Mouse (Mus musculus): ENCODE measurements at regions not wholly inside any gene's neighbourhood (a gene's known extent, or its start where the extent isn't known, plus 50 kb on each side); places are given as distances from the start of the nearest gene placed in this dataset.

GRCm38 (mm10) chr2:61361394-61361793 is 217.0 kb upstream of the Tank start:
- DNase-seq (ENCODE audit: extremely low spot score, low spot score), result no peak

DNA sequence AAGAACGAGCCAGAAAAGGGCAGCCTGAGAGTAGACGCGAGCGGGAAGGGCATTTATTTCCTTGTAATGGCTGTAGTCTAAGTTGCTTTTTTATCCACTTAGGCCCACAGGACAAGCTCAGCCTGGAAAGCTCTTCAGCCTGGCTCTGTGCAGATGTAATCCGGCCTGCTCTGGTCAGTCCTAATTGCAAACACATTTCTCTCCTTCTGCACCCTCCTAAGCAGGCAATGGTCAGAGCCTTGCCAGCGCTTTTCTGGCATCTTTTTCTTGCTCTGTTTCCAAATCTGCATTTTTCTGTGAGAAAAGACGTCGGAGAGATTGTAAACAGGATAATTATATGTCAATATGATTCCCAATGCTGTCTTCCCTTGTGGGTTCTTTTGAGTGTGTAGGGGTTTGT is 224.3 kb upstream of the Tank start:
- DNase-seq (ENCODE audit: extremely low spot score, low spot score), result no peak

- DNase-seq (ENCODE audit: extremely low spot score, low spot score), result no peak
Observed at GRCm38 (mm10) chr2:61347451-61347850, 230.9 kb upstream of the Tank start.

DNA sequence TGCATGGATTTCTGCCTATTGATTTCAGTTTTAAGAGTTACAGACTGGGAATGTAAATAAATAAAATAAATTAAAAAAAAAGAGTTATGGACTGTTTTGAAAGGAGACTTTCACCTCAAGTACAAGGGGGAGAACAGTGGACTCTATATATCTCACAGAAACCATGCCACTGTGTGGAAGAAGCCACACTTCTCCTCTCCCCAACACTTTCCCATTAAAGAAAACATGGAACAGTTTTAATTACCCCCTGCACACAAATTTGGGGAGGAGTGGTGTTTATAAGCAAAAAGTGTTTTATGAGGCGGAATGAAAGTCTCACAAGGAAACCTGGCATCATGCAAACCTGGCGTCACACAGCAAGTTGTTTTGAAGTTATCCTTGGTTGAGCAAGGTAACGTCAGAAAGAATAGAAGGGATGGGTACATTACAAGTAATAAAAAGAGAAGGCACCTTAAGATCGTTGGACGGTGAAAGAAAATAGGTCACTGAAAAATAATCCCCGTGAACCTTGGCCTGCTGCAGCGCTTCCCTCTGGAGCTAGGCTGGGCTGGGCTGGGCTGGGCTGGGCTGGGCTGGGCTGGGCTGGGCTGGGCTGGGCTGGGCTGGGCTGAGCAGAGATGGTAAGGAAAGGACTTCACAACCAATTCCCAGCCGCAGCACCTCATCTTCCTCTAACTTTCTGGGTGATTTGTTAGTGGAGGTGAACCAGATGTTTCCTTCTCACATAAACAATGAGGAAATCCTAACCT is 232.2 kb upstream of the Tank start:
- DNase-seq (ENCODE audit: extremely low spot score, low spot score), result no peak

DNA sequence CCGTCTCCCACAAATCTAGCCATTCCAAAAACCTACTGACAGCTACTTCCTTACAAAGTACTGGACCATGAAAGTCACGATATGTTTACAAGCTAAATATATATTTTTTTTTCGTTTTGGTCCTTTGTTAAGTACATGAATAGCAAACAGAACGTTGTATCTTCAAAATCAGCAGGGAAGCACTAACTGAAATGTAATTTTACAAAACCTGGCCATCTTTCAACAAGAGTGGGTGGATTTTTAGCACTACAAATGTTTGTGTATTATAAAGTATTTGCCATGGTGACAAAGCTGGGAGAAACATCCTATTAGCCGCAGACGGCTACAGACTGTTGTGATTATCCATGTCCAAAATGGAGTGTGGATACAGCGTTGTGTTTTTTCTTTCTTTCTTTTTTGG is 233.1 kb upstream of the Tank start:
- no peak for DNase-seq (ENCODE audit: extremely low spot score, low spot score)

GRCm38 (mm10) chr2:61344556-61345131 is 233.7 kb upstream of the Tank start:
- DNase-seq (ENCODE audit: extremely low spot score, low spot score), result no peak

GRCm38 (mm10) chr2:61341254-61341653 is 237.1 kb upstream of the Tank start:
- no peak for DNase-seq (ENCODE audit: extremely low spot score, low spot score)

DNA sequence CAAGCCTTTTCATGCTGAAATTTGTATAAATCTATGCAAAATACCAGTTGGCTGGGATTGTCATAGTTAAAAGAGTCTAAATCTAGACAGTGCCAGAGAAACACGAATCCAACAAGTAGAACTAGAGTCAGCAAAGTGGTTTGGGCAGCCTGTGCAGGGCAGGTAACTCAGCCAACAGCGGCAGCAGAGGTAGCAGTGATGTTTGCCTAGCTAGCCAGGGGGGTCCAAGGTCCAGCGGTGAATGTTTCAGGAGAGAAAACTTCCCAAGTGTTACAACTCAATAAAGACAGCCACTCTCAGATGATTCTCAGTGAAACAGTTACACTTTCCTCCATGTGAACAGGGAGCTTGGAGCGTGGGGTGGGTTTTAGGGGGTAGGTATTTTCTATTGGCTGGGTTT is 259.2 kb upstream of the Tank start:
- no peak for DNase-seq (ENCODE audit: extremely low spot score, low spot score)

- no peak for DNase-seq (ENCODE audit: extremely low spot score, low spot score)
Observed at GRCm38 (mm10) chr2:61310405-61310804, 268.0 kb upstream of the Tank start.

DNA sequence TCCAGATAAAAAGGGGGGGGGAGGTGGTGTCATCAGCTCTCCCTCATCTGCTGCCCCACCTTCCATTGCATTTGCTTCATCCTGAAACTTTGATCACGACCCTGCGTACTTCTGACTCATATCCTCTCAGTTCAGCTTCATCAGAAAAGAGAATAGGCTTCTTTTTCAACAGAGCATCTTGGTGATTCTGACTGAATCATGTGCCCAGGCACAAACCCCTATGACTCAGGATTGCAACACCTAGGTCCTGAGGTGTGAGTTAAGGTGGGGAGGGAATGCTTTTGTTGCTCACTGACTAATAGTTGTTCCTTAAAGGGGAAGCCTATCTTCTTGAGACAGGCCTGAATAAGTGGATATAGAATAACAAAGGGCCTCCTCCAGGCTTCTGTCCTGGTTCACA is 269.2 kb upstream of the Tank start:
- no peak for DNase-seq (ENCODE audit: extremely low spot score, low spot score)

DNA sequence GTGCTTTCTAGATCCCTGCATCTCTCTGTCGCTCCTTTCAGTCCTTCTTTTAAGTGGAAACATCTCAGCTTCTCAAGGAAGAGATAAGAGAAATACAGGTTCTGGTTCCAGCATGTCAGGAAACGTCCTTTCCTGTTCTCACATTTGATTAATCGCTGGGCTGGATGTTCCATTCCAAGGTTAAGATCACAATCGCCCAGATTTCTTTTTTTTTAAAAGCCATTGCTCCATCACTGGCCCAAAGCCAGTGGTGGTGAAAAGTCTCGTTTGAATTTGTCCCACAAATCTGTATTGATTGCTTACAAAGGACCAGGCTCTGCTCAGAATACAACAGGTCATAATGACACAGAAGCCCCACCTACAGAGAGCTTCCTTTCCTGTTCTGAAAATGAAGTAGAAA is 281.2 kb upstream of the Tank start:
- no peak for DNase-seq (ENCODE audit: extremely low spot score, low spot score)

DNA sequence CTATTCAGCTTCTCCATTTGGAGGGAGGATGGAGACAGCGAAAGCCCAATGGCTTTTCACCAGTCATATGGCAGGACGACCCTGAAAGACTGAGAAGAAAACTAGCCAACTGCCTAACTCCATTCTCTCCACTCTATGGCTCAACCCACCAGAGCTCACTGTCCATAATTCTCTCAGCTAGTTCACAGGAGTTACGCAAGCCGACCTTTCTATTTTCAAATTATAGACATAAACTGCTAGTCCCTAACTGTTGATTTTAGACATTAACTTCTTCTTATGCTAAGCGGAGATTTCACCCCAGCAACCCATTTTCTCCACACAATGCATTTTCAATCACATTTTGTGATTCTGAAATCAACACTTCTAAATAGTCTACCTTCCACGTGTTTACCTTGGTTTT is 281.8 kb upstream of the Tank start:
- DNase-seq (ENCODE audit: extremely low spot score, low spot score), result no peak

- no peak for DNase-seq (ENCODE audit: extremely low spot score, low spot score)
Observed at GRCm38 (mm10) chr2:61295261-61295964, 283.0 kb upstream of the Tank start.

GRCm38 (mm10) chr2:61288246-61288645 is 290.1 kb upstream of the Tank start:
- DNase-seq (ENCODE audit: extremely low spot score, low spot score), result no peak

DNA sequence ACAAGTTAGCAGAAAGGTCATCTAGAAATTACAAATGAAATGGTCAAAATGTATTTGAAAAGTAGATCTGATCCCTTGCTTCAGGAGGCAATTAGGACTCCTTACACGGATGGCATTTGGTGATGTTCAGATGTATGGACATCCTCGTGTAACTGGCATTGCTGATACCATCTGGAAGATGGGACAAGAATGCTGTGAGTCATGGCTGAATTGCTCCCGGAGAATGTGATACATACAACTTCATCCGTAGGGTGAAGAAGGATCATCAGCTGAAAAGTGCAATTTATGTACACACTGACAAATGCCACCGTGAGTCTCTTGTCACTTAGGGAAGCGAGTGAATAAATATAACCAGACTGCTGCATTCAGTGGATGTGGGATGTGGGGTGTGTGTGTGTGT is 293.7 kb upstream of the Tank start:
- DNase-seq (ENCODE audit: extremely low spot score, low spot score), result no peak

- no peak for DNase-seq (ENCODE audit: extremely low spot score, low spot score)
Observed at GRCm38 (mm10) chr2:61283829-61284601, 294.4 kb upstream of the Tank start.

- no peak for DNase-seq (ENCODE audit: extremely low spot score, low spot score)
Observed at GRCm38 (mm10) chr2:61272721-61273120, 305.7 kb upstream of the Tank start.

DNA sequence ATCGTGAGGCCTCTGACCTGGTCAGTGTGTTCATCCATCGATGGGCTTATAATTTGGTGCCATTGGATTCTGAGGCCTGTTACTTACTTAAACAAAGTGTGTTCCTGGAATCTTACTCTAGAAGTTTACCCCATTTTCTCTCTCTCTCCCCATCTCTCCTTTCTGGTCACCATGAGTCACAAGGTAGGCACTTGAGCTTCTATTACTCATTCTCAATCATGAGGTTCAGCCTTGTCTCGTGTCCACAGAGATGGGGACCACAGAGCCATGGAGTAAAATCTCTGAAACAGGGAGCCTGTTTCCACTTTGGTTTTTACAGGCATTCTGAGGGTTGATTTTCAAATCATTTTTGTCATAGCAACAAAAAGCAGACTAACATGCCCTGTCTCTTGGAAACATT is 304.7 kb upstream of the Rbms1 start:
- no peak for DNase-seq (ENCODE audit: extremely low spot score, low spot score)

GRCm38 (mm10) chr2:61250068-61250800 is 287.2 kb upstream of the Rbms1 start:
- no peak for DNase-seq (ENCODE audit: extremely low spot score, low spot score)

- DNase-seq (ENCODE audit: extremely low spot score, low spot score), result no peak
Observed at GRCm38 (mm10) chr2:61247956-61248355, 285.0 kb upstream of the Rbms1 start.

DNA sequence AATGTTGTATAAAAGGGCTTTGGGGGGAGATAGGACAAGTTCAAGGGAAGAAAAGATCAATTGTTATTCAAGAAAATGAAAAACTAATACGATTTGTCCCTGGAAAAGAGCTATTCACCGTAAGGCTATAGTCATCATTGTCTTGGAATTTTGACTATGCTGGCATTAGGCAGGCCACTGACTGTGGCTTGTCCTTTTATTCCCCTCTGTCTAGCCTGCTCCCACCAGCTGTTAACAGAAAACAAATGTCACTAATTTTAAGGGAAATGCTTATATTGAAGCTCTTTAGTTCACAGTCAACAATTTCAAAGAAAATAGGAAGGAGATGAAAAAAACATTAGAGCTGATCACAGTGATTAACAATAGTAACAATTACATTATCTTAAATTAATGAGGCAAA is 284.3 kb upstream of the Rbms1 start:
- no peak for DNase-seq (ENCODE audit: extremely low spot score, low spot score)

All from neural tube, embryonic 10.5 days (tissue).